Comparison of ENCODE assay signal across 12 mouse cellular contexts in the genomic region with DNA sequence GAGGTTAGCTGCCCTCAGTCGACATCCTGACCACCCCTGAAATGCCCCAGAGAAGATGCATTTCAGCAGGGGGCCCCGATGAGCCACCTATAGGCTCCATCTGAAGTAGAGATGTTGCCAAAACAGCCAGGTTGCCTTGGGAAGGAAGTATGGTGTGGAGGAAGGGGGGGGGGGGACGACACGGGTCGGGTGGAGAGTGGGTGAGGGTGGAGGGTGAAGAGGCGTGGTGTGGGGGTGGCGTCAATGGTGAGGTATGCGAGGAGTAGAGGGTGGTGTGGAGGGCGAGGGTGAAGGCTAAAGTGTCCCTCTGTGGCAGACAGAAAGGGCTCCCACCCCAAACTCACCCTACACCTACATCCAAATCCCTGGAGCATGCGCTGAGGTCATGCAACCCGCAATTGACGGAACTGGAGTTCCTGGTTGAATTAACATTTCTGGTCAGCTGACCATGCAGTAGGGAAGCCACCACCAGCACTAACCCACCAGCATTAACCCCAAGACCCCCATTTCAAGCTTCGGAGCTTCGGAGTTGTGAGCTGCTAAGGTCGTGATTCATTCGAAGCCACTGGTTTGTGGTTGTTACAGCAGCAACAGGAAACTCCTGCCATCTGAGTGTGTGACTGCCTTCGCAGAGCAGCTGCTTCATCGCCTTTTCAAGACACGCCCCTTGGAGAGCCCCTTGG. TPM values are rescaled to one million over a fixed set of nuclear protein-coding genes. Genes with fewer than 3 reads are reported as not detected.
DNase-seq lines count a peak whose midpoint lies in the region; ATAC-seq lines count a peak whose summit lies in the region.
"Had no signal": no experiment of that assay in that cellular context is flagged by ENCODE, and none has a peak within 500 bp of the region (broad histone marks: within the 10 kb centered on the region; RNA-seq: fewer than 3 reads in every experiment).

No protein-coding gene starts in this region.

- no peak for ATAC-seq in heart, embryonic 15.5 days (replicated peaks; ENCODE audit: insufficient number of reproducible peaks, insufficient read depth, low FRiP score, low read depth)
- ATAC-seq in common myeloid progenitor, adult 5-6 weeks (replicated peaks; ENCODE audit: low read depth, poor library complexity, severe bottlenecking), result peak; percentile 74
- no peak for ATAC-seq in midbrain, embryonic 16.5 days

- DNase-seq in heart, postnatal 14 days, result no peak
- DNase-seq in lung, postnatal 36 days, result peak; percentile 54
- DNase-seq in thymus, adult 18-20 months, result peak; percentile 40 to 64
- no peak for DNase-seq in neural tube, embryonic 10.5 days (ENCODE audit: extremely low spot score, low spot score)
- DNase-seq in right cerebral cortex, adult 2 months (ENCODE audit: low spot score in 2 of 2), result no peak
- DNase-seq: kidney, postnatal 14 days had no signal

- H3K9me3 ChIP-seq in heart, embryonic 15.5 days (replicated peaks), result no peaks in the 10 kb centered on the region
- H3K9me3 ChIP-seq in midbrain, embryonic 16.5 days (replicated peaks; ENCODE audit: control insufficient read depth, low read length, poor library complexity, severe bottlenecking), result no peaks in the 10 kb centered on the region
- H3K9me3 ChIP-seq: forebrain, embryonic 12.5 days; heart, embryonic 13.5 days had no signal

- no peak overlapping the region for H3K4me3 ChIP-seq in heart, embryonic 15.5 days
- no peak overlapping the region for H3K4me3 ChIP-seq in midbrain, embryonic 16.5 days (ENCODE audit: low read depth, low read length)
- H3K4me3 ChIP-seq: forebrain, embryonic 12.5 days; heart, embryonic 13.5 days; myocyte had no signal

- H3K4me1 ChIP-seq in heart, embryonic 15.5 days (replicated peaks), result peaks cover 2% of the 10 kb centered on the region; the same call in 1 of the 2 replicates
- H3K4me1 ChIP-seq in midbrain, embryonic 16.5 days (ENCODE audit: control insufficient read depth, insufficient read depth, low read length), result no peaks in the 10 kb centered on the region
- H3K4me1 ChIP-seq: forebrain, embryonic 12.5 days had no signal

- no peaks in the 10 kb centered on the region for H3K36me3 ChIP-seq in heart, embryonic 15.5 days
- no peaks in the 10 kb centered on the region for H3K36me3 ChIP-seq in midbrain, embryonic 16.5 days (ENCODE audit: control insufficient read depth, insufficient read depth, low read length)
- H3K36me3 ChIP-seq: forebrain, embryonic 12.5 days; heart, embryonic 13.5 days had no signal

- no peaks in the 10 kb centered on the region for H3K27me3 ChIP-seq in heart, embryonic 15.5 days
- no peaks in the 10 kb centered on the region for H3K27me3 ChIP-seq in midbrain, embryonic 16.5 days (ENCODE audit: control insufficient read depth, insufficient read depth, low read depth, low read length)
- H3K27me3 ChIP-seq: forebrain, embryonic 12.5 days; heart, embryonic 13.5 days had no signal

- peak overlapping the region; percentile 3; the same call in 1 of the 2 replicates for H3K4me2 ChIP-seq in heart, embryonic 15.5 days
- no peak overlapping the region for H3K4me2 ChIP-seq in midbrain, embryonic 16.5 days (ENCODE audit: low read length)
- H3K4me2 ChIP-seq: forebrain, embryonic 12.5 days; heart, embryonic 13.5 days had no signal

- intact Hi-C loops in heart, postnatal 14 days (cut with DNase I), result no loop called here

- no peak overlapping the region for H3K27ac ChIP-seq in heart, embryonic 15.5 days
- no peak overlapping the region for H3K27ac ChIP-seq in midbrain, embryonic 16.5 days (ENCODE audit: low read length)
- H3K27ac ChIP-seq: forebrain, embryonic 12.5 days; heart, embryonic 13.5 days had no signal

- H3K9ac ChIP-seq in heart, embryonic 15.5 days, result no peak overlapping the region
- no peak overlapping the region for H3K9ac ChIP-seq in midbrain, embryonic 16.5 days (ENCODE audit: low read depth, low read length)
- H3K9ac ChIP-seq: forebrain, embryonic 12.5 days; heart, embryonic 13.5 days had no signal

- WGBS in heart, embryonic 15.5 days, result 81% methylated on average over 19 of the region's 19 CpGs
- 92% methylated on average over 16 of the region's 19 CpGs for WGBS in midbrain, embryonic 16.5 days

RNA-seq across cellular contexts. Expression of a gene that starts 52.7 kb away (rescaled TPM):
- polyA plus RNA-seq in heart, embryonic 15.5 days (2015; fragmentation: Nextera tagmentation; extraction: Ambion mirVana), result 1.8 TPM in 2 replicates
- under 1 TPM; 0.65 to 0.73 TPM for total RNA-seq in heart, postnatal 14 days (2021)
- 3.8 and 4.0 TPM in 2 replicates for total RNA-seq in common myeloid progenitor, adult 5-6 weeks (2017)
- 0.12 and 0.20 TPM in 2 replicates for polyA plus RNA-seq in midbrain, embryonic 16.5 days (2015; fragmentation: Nextera tagmentation; extraction: Ambion mirVana)

Comparison
In these comparisons a context has a peak if more than half of its experiments do, and no peak if none do; other contexts are left out.
1. DNase-seq: peak in lung, postnatal 36 days (single experiment) and thymus, adult 18-20 months (2 of 2); none in heart, postnatal 14 days (0 of 2), neural tube, embryonic 10.5 days (single experiment) and right cerebral cortex, adult 2 months (0 of 2).